Mouse (Mus musculus) regulatory T cell (primary cell): Measurements from ENCODE around the gene Atf6.

Source experiments
- in situ Hi-C: fragments of 300-600 bp; cut with MboI, MseI; formaldehyde crosslinking; loops from one replicate; pipeline ENCODE4 v1.15.1; 2025; ENCODE audit warnings: high pct_unique_total_duplicates

The Atf6 gene

DNA sequence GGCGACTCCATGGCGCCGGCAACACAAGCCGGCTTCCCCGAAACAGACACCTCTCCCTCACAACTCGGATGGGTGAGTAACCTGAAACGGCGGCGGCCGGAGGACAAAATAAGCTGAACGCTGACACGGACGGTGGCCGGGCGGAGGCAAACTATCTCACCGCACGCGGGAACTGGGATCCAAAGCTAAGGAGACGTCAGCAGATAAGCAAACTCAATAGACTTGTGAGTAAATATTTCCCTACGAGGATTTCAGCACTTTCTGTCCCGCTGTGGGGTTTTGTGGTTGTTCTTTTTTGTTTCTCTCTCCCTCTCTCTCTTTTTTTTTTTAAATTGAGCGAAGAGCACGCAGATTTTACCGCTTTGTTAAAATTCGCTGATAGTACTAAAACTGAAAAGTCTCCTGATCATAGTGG, at the start of gene Atf6:
Gene Atf6 (minus strand): TSS at position 81 of the 415 bp plus-strand sequence.
- in situ Hi-C loops, result no loop called here

DNA sequence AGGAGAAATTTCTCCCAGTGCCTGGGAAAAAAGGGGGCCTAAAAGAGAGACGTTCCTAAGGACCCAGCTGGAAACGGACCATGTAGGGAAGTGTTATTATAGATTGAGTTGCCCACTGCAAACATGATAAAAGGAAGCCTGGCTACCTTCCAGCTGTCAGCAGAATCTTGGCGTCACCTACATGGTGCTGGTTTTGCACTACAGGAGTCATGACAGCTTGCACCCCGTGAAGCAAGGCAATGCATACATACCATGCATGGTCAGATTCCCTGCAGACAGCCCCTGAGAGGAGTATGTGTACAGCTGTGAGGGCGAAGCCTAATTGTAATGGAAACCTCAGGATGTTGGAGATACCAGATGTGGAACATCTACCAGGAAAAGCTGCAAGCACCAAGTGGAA, 48.1 kb upstream of the Atf6 start:
- in situ Hi-C loops, result no loop called here

- in situ Hi-C loops, result no loop called here
Measured at GRCm38 (mm10) chr1:170912891-170913615, 45.5 kb upstream of the Atf6 start, which contains the start of gene Fcrlb. Fcrlb (minus strand) TSS chr1:170912941.

DNA sequence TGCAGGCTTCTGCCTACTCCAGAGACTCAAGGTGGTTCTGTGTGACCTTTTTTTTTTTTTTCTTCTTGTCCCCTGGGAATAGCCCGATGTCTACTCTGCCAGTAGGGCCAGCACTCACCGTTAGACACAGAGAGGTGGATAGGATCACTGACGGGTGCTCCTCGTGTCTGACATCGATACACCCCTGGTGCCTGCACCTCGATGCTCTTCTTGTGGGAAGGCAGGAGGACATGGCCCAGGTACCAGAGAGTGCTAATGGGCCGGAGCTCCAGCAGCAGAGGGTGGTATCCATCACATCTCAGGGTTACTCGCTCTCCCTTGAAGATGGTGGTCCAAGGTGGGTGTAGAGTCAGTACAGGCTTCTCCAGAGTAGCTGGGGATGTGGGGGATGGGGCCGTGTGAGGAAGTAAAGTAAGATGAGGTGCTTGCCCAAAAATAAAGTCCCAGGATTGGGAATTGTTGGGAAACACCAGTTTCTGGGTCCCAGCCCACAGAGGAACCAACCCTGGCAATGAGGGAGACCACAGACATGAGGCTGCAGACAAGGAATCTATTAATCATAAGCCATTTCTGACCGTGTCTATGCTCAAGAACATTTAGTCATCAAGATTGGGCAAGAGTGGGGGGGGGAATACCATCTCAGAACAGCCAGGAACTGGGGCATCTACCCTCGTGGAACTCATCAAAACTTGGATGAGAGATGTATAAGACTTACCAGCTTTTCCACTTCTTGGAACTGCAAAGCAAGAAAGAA, 44.5 kb upstream of the Atf6 start:
- in situ Hi-C loops, result no loop called here

DNA sequence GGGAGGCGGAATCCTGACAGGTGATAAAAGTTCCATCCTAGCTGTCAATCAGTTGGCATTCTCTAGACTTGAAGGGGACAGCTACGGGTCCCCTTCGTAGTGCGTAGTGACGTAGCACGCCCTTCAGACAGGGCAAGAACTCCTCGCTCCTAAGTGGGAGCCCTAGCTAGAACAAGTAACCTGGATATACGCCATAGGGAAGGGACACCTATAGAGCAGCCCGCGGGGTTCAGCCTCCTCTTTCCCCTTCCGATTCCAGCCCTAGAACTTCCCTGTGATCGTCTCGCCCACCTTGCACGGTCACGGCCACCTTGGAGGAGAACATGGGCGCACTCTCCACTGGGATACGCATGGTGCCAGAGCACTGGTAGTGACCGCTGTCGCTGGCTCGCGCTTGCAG, 40.8 kb upstream of the Atf6 start:
- in situ Hi-C loops, result no loop called here

DNA sequence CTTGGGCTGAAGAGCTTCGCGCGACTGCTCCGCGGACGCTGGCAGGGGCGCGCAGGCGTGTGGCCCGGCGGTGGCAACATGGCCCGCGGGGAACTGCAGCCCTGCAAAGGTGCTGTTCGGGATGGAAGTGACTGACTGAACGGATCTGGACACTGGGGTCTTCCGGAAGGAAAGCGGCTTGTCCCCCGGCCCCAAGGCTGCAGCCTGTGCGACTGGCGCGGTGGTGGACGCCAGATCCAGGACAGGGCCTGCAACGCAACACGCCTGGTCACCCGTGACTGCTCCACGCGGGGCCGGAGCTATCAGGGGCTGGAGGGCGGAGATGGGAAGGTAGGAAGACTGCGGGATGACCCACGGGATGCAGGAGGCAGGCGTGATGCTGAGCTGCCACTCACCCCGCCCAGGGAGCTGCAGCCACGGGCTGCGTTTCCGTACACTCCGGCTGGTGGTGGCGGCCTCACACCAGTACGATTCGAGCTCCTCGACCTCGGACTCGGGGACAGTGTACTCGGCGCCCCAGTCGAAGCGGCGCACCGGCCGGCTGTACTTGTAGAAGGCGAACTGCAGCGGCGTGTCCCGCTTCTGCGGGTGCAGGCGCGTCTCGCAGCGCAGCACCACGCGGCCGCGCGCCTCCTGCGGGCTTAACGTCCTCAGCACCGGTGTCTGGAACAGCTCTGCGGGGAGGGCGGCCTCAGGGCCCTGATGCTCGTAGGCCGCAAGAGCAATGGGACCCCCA, 40.1 kb upstream of the Atf6 start:
- in situ Hi-C loops, result no loop called here

DNA sequence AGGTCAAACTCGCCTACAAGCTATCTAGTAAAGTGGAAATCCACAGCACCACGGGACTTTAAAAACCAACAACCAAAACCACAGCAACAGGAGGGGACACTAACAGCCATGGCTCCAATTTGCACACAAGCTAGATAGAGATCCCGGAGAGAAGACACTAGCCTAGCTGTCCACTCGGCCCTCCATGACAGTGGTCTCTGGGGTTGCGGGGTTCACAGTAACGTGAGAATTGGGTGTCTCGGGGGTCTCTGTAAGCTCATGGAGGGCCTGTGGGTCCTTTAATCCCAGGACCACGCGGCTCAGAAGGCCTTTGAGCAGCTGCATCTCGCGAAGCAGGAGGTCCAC, 39.5 kb upstream of the Atf6 start:
- in situ Hi-C loops, result no loop called here

- in situ Hi-C loops, result loop anchor here (5.0 kb wide), 1 partner anchor 94 kb away; no protein-coding TSS in a partner anchor
Measured at GRCm38 (mm10) chr1:170903485-170903884, 35.9 kb upstream of the Atf6 start.

DNA sequence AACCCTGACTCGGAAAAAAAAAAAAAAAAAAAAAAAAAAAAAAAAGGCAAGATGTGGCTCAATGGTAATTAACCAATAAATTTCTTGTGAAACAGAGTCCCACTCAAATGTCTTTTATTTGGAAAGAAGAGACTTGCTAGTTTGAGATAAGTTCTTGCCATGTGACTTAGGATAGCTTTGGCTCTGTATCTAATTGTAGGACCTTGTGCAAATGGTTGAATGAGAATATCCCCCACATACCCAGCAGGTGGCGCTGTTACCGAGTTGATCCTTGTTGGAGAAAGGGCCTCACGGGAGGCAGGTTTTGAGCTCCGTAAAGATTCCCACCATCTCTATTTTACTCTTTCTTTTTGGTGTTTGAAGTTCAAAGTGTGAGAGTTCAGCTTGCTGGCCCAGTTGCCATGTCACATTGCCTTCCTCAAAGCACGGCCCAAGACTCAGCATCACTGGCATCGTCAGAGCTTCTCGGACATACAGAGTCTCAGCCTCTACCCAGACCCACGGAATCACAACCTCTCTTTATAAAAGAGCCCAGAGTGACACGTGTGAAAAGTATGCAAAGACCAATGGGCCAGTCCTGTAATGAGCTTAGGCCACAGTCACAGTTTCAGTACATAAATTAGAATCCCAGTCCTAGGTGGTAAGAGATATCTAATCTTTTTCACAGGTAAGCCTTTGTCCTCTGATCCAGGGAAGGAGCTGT, 34.1 kb upstream of the Atf6 start:
- in situ Hi-C loops, result loop anchor here (5.0 kb wide), 1 partner anchor 96 kb away; no protein-coding TSS in a partner anchor

GRCm38 (mm10) chr1:170900799-170901467, 33.4 kb upstream of the Atf6 start:
- in situ Hi-C loops, result loop anchor here (5.0 kb wide), 1 partner anchor 96 kb away; no protein-coding TSS in a partner anchor

- in situ Hi-C loops, result loop anchor here (10.0 kb wide), 1 partner anchor 506 kb away; no protein-coding TSS in a partner anchor
Measured at GRCm38 (mm10) chr1:170898413-170899075, 31.0 kb upstream of the Atf6 start.

GRCm38 (mm10) chr1:170896651-170897281, 29.2 kb upstream of the Atf6 start:
- in situ Hi-C loops, result loop anchor here (10.0 kb wide), 1 partner anchor 508 kb away; no protein-coding TSS in a partner anchor

GRCm38 (mm10) chr1:170894603-170895602, 27.3 kb upstream of the Atf6 start:
- in situ Hi-C loops, result loop anchor here (10.0 kb wide), 1 partner anchor 510 kb away; no protein-coding TSS in a partner anchor

DNA sequence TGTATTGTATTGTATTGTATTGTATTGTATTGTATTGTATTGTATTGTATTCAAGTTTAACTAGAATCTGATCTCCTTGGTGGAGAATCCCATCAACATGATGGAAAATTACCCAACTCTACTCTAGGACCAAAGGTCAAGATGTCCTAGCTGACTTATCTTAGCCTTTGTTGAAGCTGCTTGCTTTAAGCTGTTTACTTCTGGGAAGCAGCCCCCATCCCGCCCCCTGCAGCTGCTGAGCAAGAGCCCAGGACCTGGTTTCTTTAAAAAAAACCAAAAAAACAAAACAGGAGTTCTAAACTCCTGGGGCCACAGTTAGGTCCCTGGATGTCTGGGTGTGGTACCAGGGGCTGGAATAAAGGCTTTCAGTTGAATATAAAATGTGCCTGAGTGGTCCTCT, 24.7 kb upstream of the Atf6 start:
- in situ Hi-C loops, result loop anchor here (10.0 kb wide), 1 partner anchor 513 kb away; no protein-coding TSS in a partner anchor

- in situ Hi-C loops, result loop anchor here (10.0 kb wide), 1 partner anchor 513 kb away; no protein-coding TSS in a partner anchor
Measured at GRCm38 (mm10) chr1:170891646-170892045, 24.1 kb upstream of the Atf6 start.

GRCm38 (mm10) chr1:170889310-170889709, 21.7 kb upstream of the Atf6 start:
- in situ Hi-C loops, result no loop called here

- in situ Hi-C loops, result no loop called here
Measured at GRCm38 (mm10) chr1:170886044-170886458, 18.5 kb upstream of the Atf6 start.

- in situ Hi-C loops, result no loop called here
Measured at GRCm38 (mm10) chr1:170884978-170885561, 17.5 kb upstream of the Atf6 start, which contains the start of the genes Gm26620 and Dusp12. Gm26620 (plus strand) TSS chr1:170885065. Dusp12 (minus strand) TSS chr1:170885540.
